Mouse (Mus musculus): ENCODE measurements around the gene Kirrel3.

DNA sequence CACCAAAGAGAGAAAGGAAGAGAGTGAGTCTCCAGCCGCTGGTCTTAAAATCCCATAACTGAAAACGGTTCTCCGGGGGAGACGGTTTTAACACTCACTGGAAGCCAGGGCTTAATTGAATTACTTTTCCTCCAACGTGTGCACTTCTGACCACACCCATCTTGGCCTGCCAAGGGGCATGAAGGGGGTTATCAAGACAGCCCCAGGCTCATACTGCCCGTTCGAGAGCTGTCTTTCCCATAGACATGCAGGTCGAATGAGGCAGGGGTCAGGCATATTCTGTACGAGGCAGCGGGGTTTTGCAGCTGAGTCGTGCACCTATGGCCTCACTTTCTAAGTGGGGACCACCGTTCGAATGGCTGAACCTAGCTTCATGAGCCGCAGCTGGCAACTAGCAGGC, 475.5 kb downstream of the Kirrel3 start:
- TF ChIP-seq GATA1 (IDR thresholded peaks at IDR 0.05; ENCODE audit: low read length) = no peak
- TF ChIP-seq TAL1 (IDR thresholded peaks at IDR 0.05; ENCODE audit: low read length) = no peak
